Mouse (Mus musculus) frontal cortex, postnatal 10 days (tissue): ENCODE data around the gene Cptp.

Source experiments
- DNase-seq, 2 experiments: peaks; one replicate each; pipeline ENCODE4 v3.0.0; 2022; ENCODE audit warnings: low spot score in 2 of 2, mixed read lengths in 1 of 2

Gene Cptp

DNA sequence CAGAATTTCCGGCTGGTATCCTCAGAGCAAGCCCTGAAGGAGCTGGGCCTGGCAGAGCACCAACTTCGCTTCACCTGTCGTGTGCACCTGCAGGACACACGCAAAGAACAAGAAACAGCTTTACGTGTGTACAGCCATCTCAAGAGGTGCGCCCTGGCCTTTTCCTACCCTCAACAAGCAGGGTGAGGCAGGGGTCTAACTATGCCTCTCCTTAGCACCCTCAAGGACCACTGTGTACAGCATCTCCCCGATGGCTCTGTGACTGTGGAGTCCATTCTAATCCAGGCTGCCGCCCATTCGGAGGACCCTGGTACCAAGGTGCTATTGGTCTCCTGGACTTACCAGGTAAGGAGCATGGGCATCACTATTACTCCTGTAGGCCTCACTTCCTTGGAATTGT lies 18.9 kb upstream of the Cptp start:
- DNase-seq = peak; percentile 4

DNA sequence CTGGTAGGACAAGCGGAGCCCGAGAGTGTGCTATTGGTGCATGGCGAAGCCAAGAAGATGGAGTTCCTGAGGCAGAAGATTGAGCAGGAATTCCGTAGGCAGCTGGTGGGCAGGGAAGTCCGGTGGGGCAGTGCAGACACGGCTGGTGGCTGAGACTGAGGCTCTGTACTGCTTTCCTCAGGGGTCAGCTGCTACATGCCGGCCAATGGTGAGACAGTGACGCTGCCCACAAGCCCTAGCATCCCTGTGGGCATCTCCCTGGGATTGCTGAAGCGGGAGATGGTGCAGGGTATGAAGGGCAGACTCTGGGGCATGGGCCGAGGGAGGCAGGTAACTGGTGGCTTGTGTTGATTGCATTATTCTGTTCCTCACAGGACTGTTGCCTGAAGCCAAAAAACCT lies 18.4 kb upstream of the Cptp start:
- peak in 1 of 2 experiments; percentile 4 for DNase-seq

DNA sequence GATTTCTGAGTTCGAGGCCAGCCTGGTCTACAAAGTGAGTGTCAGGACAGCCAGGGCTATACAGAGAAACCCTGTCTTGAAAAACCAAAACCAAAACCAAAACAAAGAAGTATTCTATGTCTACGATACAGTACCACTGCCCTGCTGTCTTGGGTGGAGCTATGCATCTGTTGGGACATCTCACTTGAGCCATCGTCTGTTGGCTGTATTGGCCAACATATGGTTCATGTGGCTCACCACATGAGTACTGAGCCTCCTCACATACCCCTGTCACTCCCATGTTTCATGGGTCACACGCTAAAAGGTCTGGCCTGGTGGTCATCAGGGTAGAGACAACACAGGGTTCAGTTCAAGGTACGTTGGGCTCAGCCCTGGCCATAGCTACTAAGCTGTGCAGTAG lies 17.1 kb upstream of the Cptp start:
- no peak for DNase-seq

DNA sequence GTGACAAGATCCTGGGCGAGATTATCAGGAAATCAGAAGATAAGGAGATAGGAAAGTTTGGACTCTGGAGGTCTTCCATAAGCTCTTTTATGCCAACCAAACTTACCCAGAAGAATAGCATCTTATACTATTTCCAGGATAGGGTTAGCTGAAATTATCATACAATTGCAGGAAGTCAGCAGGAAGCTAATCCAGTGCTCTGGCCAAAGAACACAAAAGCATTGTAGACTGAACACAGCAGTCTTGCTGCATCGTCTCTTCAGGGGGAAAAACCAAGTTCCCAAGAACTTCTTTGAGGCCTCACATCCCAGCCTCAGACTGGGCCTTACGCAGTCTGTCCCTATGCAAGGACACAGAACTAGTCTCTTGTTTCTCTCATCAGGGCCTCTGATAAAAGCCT lies 14.3 kb upstream of the Cptp start:
- DNase-seq = no peak

DNA sequence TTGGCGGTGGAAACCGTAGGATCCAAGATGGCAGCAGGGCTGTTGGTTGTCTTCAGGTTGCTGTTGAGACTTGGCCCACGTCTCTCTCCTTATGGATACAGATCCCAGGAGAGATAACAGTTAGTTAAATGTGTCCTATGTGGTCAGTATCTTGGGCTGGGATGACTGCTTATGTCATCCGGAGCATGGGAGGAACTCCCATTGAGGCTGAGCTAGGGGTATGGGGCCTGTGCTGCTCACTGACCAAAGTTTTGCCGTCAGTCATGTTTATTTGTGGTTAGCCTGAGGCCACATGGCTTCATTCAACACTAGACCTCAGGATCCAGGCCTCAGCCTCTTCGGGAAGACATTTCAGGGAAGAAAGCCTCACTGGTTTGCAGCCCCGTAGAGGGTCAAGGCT lies 2.2 kb upstream of the Cptp start:
- DNase-seq = no peak

DNA sequence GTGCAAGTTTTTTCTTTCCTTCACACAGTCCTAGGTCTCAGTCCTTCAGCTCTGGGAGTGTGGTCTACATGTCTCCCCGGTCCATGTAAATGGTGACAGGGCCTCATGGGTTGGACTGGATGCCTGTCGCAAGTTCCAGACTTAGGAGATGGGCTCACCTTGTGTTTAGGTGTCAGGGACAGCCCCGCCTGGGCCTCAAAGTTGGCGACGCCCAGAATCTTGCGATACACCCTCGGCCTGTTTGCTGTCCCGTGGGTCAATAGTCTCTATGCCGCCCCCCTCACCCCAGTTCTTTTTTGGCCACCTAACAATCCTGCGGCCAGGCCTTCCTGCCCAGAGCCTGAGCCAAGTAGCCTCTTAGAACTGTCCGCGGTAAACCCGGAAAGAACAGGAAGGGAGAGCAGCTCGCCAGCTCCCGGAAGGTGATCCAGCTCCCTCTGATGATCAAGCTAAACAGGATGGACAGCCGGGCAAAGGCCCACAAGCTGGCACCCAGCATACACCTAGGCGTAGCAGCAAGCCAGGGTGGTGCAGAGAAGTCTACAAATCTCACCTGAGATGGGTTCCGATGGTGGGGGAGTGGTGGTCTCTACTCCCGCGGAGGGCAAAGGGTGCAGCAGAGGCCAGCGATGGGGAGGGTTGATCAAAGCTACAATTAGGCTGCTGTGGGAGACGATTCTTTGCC lies 484 bp downstream of the Cptp start:
- peak in 1 of 2 experiments; percentile 25 for DNase-seq

DNA sequence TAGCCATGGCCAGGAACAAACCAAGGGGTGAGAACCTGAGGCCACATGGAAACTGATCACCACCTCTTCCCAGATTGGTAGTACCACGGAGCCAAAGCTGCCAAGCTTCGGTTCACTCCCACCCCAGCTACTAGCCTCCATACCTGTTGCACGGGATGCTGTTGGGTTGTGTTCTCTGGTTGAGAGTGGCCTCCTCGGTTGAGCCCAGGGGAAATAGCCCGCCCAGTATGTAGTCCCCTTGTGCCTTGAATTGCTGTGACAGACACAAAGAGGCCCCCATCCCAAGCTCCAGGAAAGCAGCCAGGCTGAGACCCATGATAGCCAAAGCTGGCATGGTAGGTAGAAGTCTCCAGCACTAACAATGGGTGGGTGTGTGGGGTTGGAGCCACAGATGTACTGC lies 6.2 kb downstream of the Cptp start, which contains the start of gene Tas1r3:
Tas1r3 (minus strand) TSS at position 362 of the 400 bp plus-strand sequence.
- DNase-seq = peak in 1 of 2 experiments; percentile 4

DNA sequence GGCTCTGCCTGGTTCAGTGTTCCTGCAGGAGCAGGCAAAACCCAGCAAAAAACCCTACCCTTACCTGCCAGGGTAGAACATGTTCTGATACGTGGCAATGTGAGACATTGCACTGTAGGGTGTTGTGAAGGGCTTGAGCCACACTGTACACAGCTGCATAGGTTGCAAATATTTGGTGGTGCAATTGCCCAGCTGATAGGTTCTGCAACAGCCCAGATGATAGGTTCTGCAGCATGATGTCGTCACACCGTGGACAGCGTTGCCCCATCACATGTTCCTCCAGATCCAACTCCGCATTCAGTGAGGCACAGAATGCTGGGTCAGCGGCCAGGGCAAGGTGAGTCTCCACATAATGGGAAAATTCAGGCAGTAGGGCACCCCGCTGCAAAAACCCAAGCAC lies 7.5 kb downstream of the Cptp start:
- DNase-seq = no peak

DNA sequence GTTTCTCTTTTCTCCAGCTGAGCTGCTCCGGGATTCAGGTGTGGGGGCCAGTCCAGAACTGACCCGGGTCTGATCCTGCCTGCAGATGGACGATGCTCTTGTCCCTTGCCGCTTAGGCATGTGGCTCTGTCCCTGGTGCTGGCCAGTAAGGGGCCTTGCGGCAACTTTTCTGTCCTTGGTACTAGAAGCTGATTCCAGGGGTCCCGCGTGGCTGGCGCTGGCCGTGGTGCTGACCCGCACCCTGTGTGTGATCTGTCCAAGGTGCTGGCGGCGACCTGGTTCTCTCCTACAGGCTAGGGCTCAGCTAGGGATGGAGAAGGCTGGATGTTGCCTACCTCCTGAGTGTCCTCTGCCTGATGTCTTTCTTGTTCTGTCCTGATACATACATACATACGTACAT lies 9.9 kb downstream of the Cptp start:
- DNase-seq = peak in 1 of 2 experiments; percentile 16

DNA sequence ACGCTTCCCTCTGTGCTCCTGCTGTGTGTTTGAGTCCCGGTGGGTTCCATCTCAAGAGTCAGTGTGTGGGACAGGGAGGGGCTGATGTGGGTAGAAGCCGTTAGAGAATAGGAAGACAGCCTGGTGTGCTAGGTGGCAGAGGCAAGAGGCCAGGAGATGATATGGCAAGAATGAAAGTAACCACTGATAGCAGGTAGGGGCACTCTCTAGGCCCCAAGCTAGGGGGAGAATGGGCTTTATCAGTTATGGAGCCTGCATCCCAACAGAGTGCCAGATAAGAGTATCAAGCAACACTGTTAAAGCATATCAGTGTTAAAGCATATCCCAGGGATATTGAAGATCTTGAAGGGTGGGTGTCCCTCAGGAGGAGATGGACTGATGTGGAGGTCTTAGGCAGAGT lies 12.4 kb downstream of the Cptp start:
- DNase-seq = no peak

DNA sequence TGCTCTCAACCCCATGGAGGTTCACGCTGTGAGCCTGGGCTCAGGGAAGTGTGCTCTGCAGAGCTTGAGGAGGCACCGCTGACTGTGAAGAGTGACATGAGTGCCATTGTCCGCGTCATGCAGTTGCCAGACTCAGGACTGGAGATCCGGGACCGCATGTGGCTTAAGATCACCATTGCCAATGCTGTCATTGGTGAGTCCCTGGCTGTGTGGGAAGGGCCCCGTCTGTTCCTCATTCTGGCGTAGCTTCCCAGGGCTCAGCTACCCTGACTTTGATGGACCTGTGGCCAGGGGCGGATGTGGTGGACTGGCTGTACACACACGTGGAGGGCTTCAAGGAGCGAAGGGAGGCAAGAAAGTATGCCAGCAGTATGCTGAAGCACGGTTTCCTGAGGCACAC lies 13.2 kb downstream of the Cptp start:
- DNase-seq = no peak

DNA sequence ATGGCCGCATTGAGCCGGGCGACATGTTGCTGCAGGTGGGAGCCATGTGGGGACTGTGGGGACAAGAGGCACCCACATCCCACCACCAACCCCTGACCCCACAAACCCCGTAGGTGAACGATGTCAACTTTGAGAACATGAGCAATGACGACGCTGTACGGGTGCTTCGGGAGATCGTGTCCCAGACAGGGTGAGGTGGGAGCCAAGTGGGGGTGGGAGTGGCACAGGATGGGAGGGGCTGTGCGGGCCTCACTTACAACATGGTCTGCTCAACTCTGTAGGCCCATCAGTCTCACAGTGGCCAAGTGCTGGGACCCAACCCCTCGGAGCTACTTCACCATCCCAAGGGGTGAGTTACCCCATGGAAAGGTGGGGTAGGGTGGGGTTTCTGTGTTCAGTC lies 14.2 kb downstream of the Cptp start:
- DNase-seq = no peak

DNA sequence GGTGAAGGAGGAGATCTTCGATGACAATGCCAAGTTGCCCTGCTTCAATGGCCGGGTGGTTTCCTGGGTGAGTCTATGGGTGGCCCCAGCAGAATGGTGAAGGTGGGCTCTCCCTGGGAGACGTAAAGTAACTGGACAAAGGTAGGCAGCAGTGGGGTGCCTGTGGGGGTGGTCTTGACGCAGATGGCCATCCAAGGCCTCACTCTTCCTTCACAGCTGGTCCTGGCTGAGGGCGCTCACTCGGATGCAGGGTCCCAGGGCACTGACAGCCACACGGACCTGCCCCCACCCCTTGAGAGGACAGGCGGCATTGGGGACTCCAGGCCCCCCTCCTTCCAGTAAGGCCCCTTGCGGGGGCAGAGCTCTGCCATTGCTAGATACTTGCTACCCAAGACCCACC lies 15.8 kb downstream of the Cptp start:
- no peak for DNase-seq

DNA sequence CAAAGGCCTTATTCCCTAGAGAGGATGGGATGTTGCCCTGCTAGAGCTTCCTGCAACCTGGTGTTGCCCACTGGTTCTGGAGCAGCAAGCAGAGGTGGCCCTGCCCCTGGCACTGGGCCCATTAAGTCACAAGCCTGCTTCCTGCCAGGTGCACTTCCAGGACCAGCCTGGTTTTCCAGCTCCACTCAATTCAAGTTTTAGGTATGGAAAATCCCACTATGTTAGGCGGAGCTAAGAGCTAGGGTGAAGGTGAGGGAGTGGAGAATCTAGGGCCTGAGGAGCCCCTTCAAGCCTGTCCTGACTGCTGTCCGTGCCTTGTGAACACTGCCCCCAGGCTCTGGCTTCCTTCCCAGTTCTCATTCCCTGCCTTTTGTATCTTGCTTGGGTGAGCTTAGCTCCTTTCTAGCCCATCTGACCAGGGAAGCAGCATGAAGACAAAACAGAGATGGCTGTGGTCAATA lies 17.3 kb downstream of the Cptp start:
- DNase-seq = no peak

DNA sequence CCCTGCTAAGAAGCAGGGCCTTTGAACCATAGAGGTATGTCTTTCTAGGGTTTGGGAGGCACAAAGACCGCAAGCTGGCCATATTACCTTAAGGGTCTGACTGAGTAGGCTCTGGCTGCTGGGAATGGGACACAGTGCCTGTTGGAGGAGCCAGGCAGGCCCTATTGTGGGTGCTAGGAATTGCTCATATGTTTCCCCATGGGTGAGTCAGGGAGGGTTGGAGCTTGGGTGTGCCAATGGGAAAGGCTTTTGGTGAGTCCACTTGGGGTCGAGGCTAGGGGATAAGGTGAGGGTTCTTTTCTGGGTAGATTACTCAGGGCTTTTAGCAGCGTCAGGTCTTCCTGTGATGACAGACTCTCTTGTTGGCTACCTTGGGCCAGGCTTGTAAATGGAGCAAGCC lies 17.9 kb downstream of the Cptp start:
- DNase-seq = no peak

DNA sequence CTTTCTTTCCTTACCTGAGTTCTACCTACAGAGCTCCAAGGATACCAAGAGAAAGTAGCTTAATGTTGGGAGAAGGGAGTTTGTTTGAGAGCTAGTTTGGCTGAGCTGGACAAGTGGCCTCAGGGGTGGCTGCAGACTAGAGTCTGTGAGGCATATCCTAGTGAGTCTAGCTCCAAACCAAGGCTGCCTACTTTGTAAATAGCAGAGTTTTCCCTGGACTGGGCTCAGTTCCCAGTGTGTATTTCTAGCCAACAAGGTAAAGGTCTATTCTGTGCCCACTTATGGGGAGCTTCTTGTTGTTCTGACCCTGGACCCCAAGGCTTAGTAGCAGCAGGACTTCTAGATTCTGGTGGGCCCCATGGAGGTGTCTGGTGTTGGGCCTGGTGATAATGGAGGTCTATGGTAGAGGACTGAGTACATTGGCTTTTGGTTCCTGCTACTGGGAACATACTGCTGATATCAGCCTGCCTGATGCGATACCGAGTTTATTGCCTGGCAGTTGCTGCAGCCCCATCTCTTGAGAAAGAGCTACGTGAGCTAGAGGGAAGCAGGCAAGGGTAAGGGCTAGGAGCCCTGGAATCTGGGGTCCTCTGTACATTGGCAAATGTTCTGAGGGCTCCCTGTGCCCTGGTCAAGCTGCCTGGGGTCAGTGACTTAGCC lies 19.3 kb downstream of the Cptp start:
- DNase-seq = no peak

DNA sequence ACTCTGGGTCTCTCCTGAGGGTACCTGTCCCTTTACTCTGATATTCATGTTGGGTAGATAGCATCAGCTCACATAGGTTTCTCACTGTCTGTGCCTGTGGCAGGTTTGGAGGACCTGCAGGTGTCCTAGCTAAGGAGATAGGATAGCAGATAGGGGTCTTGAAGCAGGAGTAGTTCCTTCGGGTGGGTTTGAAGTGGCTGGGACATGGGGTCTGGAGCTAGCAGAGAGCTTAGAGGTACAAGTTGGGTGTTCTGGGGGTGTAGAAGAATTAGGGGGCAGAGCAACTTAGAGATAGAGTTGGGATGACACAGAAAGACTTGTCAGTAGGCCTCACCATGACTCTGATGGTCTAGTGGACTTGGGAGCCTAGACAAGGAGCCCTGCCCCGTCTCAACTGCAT lies 19.8 kb downstream of the Cptp start:
- DNase-seq = no peak

DNA sequence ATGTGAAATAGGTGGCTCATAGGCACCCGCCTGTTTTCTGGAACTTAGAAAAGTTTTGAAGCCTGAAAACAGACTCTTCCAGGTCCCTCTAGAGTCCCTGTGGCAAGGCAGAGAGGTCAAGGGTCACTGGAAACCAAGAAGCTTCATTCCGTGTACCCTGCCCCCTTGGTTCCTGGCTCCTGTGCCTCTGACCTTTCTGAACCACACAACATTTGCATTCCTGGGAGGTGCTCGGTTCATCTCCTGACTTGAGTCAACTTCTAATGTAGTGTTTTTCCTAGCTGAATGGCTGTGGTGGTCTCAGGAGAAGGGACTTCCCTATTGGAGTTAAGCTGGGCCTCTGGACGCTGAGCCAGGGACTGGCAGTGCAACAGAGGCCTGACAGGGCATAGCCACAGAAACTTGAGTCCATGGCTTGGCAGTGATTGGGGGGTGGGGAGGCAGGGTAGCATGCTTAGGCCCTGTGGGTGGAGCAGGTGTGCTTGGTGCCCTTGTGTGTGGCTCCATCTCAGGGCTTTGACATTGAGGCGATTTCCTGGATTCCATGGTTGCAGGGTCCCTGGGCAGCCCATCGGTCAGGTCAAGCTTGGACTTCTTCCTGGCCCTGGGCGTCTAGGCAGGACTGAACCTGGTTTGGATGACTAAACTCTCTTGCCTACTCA lies 20.7 kb downstream of the Cptp start:
- DNase-seq = no peak

DNA sequence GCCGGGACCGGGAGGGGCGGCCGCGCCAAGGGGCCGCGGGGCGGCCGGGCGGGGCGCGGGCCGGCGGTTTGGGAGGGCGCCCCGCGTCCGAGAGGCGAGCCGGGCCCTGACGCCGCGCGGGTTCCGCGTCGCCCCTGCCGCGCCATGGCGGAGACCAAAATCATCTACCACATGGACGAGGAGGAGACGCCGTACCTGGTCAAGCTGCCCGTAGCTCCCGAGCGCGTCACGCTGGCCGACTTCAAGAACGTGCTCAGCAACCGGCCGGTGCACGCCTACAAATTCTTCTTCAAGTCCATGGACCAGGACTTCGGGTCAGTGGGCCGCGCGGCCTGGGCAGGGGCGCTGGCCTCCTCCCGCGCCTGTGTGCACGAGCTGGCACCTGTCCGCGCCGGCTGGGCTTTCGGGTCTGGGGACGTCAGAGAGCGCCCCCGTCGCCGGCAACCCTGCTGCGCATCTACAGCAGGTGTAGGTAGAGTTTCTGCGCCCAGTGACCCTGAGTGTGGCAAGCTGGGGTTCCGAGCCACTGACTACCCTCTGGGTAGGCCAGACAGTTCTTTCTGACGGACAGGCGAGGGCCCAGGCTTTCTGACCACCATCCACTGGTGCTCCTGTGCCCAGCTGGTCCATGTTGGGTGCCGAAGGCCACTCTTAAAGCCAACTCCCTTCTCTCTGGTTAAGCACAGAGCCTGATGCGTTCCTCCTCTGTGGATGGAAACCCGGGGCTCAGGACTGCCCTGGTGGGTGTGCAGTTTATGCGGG lies 21.5 kb downstream of the Cptp start:
- peak in 1 of 2 experiments; percentile 49 for DNase-seq

DNA sequence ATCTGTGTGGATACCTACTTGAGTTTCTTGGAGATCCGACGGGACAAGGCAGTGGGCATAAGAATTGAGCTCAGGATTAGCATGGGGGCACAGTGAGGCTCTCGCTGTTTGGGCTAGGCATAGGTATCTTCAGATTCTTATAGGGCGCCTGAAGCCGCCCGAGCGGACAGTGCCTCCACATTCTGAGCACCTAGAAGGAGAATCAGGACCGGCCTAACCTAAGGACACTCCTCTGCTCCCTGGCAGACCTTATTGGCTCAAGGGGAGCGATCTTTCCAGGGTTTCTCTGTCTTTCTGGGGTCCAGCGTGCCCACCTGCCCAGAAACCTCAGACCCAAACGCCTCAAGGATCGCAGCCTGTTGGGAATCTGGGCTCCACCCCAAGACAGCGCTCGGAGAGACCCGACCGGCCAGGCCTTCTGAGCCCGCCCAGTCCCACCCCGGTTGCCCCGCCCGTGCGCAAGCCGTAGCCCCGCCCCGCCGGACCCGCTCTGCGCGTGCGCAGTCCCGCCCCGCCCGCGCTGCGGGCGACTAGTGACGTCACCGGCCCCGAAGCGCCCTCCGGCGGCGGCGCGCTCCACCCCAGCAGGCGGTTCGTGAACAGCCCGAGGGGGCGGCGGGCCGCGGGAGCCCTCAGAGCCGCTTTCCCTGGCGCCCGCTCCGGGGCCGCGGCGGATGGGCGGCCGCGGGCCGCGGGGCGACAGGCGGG lies 22.2 kb downstream of the Cptp start, which contains the start of gene Dvl1:
Dvl1 (plus strand) TSS at position 532 of the 708 bp plus-strand sequence.
- peak; percentile 80 to 95 for DNase-seq

DNA sequence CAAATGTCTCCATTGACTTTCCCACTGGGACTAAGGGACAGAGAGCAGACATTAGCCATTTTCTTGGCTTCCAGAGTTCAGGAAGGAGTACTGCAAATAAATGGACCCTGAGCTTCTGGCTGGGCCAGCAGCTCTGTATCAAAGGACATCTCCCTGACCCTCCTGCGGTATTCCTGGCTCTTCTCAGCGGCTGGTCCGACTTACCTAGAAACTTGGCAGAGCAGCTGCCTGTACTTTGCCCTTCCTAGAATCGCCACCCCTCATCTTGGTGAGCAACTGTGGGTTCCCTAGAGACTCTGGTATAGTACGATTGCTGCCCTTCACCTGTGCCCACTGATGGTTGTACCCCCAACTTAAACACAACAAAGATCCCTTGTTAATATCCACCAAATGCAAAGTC lies 26.0 kb downstream of the Cptp start:
- DNase-seq = no peak
